Mouse (Mus musculus): ENCODE measurements at regions not wholly inside any gene's neighbourhood (a gene's known extent, or its start where the extent isn't known, plus 50 kb on each side); places are given as distances from the start of the nearest gene placed in this dataset.
A peak's percentile ranks its signal among the peaks of the same experiment; 100 is the strongest.

GRCm38 (mm10) chr8:107758637-107759036 lies 170.4 kb upstream of the Psmd7 start:
- Histone ChIP-seq H3K4me3 (replicated peaks; ENCODE audit: extremely low read depth, low read depth, low read length) (no peak overlapping the region), H3K4me1 (ENCODE audit: control insufficient read depth, insufficient read depth, low read length) (no peaks in the 10 kb centered on the region)
- TF ChIP-seq CTCF (IDR thresholded peaks at IDR 0.05; ENCODE audit: insufficient read depth, low read length), result 0 out of 2 replicates have a peak, but pooled peaks have one; percentile 5
- no peak for TF ChIP-seq POLR2A (IDR thresholded peaks at IDR 0.05; ENCODE audit: borderline replicate concordance, extremely low read depth, low read depth, low read length)
- 69% methylated on average over 1 of the region's 1 CpGs for WGBS
- no peak for DNase-seq

GRCm38 (mm10) chr8:107776906-107777305 lies 165.5 kb upstream of the Zfhx3 start:
- 29% methylated on average over 5 of the region's 5 CpGs for WGBS
- no peaks in the 10 kb centered on the region for H3K4me1 ChIP-seq (ENCODE audit: control insufficient read depth, insufficient read depth, low read length)
- DNase-seq, result no peak
- no peak overlapping the region for H3K4me3 ChIP-seq (replicated peaks; ENCODE audit: extremely low read depth, low read depth, low read length)
- TF ChIP-seq CTCF (IDR thresholded peaks at IDR 0.05; ENCODE audit: insufficient read depth, low read length) (no peak), POLR2A (IDR thresholded peaks at IDR 0.05; ENCODE audit: borderline replicate concordance, extremely low read depth, low read depth, low read length) (no peak)

GRCm38 (mm10) chr8:107785771-107786170 lies 156.7 kb upstream of the Zfhx3 start:
- WGBS, result 55% methylated on average over 5 of the region's 5 CpGs
- no peaks in the 10 kb centered on the region for H3K4me1 ChIP-seq (ENCODE audit: control insufficient read depth, insufficient read depth, low read length)
- no peak for DNase-seq
- no peak overlapping the region for H3K4me3 ChIP-seq (replicated peaks; ENCODE audit: extremely low read depth, low read depth, low read length)
- TF ChIP-seq CTCF (IDR thresholded peaks at IDR 0.05; ENCODE audit: insufficient read depth, low read length) (no peak), POLR2A (IDR thresholded peaks at IDR 0.05; ENCODE audit: borderline replicate concordance, extremely low read depth, low read depth, low read length) (no peak)

- WGBS, result 72% methylated on average over 3 of the region's 3 CpGs
- TF ChIP-seq CTCF (IDR thresholded peaks at IDR 0.05; ENCODE audit: insufficient read depth, low read length) (no peak), POLR2A (IDR thresholded peaks at IDR 0.05; ENCODE audit: borderline replicate concordance, extremely low read depth, low read depth, low read length) (no peak)
- no peak for DNase-seq
- Histone ChIP-seq H3K4me1 (ENCODE audit: control insufficient read depth, insufficient read depth, low read length) (no peaks in the 10 kb centered on the region), H3K4me3 (replicated peaks; ENCODE audit: extremely low read depth, low read depth, low read length) (no peak overlapping the region)
Measured at GRCm38 (mm10) chr8:107792286-107792685, 150.2 kb upstream of the Zfhx3 start.

- DNase-seq, result no peak
- WGBS, result 76% methylated on average over 14 of the region's 14 CpGs
- H3K4me3 ChIP-seq (replicated peaks; ENCODE audit: extremely low read depth, low read depth, low read length), result no peak overlapping the region
- TF ChIP-seq POLR2A (IDR thresholded peaks at IDR 0.05; ENCODE audit: borderline replicate concordance, extremely low read depth, low read depth, low read length) (no peak), CTCF (IDR thresholded peaks at IDR 0.05; ENCODE audit: insufficient read depth, low read length) (no peak)
- H3K4me1 ChIP-seq (ENCODE audit: control insufficient read depth, insufficient read depth, low read length), result no peaks in the 10 kb centered on the region
Measured at GRCm38 (mm10) chr8:107814931-107815330, 127.5 kb upstream of the Zfhx3 start.

GRCm38 (mm10) chr8:107815775-107816174 lies 126.7 kb upstream of the Zfhx3 start:
- Histone ChIP-seq H3K4me3 (replicated peaks; ENCODE audit: extremely low read depth, low read depth, low read length) (no peak overlapping the region), H3K4me1 (ENCODE audit: control insufficient read depth, insufficient read depth, low read length) (no peaks in the 10 kb centered on the region)
- DNase-seq, result no peak
- TF ChIP-seq POLR2A (IDR thresholded peaks at IDR 0.05; ENCODE audit: borderline replicate concordance, extremely low read depth, low read depth, low read length) (no peak), CTCF (IDR thresholded peaks at IDR 0.05; ENCODE audit: insufficient read depth, low read length) (peak; percentile 14; the same call in 1 of the 2 replicates)
- 12% methylated on average over 3 of the region's 3 CpGs for WGBS

GRCm38 (mm10) chr8:107817796-107818195 lies 124.6 kb upstream of the Zfhx3 start:
- H3K4me1 ChIP-seq (ENCODE audit: control insufficient read depth, insufficient read depth, low read length), result no peaks in the 10 kb centered on the region
- no peak for DNase-seq
- H3K4me3 ChIP-seq (replicated peaks; ENCODE audit: extremely low read depth, low read depth, low read length), result no peak overlapping the region
- 74% methylated on average over 9 of the region's 9 CpGs for WGBS
- no peak for TF ChIP-seq POLR2A (IDR thresholded peaks at IDR 0.05; ENCODE audit: borderline replicate concordance, extremely low read depth, low read depth, low read length)
- TF ChIP-seq CTCF (IDR thresholded peaks at IDR 0.05; ENCODE audit: insufficient read depth, low read length), result no peak

- WGBS, result 19% methylated on average over 8 of the region's 8 CpGs
Measured at GRCm38 (mm10) chr8:107820174-107820760, 122.2 kb upstream of the Zfhx3 start.

GRCm38 (mm10) chr8:107821522-107821921 lies 120.9 kb upstream of the Zfhx3 start:
- Histone ChIP-seq H3K4me3 (replicated peaks; ENCODE audit: extremely low read depth, low read depth, low read length) (no peak overlapping the region), H3K4me1 (ENCODE audit: control insufficient read depth, insufficient read depth, low read length) (no peaks in the 10 kb centered on the region)
- peak; percentile 28 for DNase-seq
- no peak for TF ChIP-seq CTCF (IDR thresholded peaks at IDR 0.05; ENCODE audit: insufficient read depth, low read length)
- 54% methylated on average over 6 of the region's 6 CpGs for WGBS

More at GRCm38 (mm10) chr8:107820174-107820760, 122.2 kb upstream of the Zfhx3 start:
- H3K4me1 ChIP-seq (ENCODE audit: control insufficient read depth, insufficient read depth, low read length), result no peaks in the 10 kb centered on the region
- no peak for TF ChIP-seq POLR2A (IDR thresholded peaks at IDR 0.05; ENCODE audit: borderline replicate concordance, extremely low read depth, low read depth, low read length)
- DNase-seq, result no peak
- no peak overlapping the region for H3K4me3 ChIP-seq (replicated peaks; ENCODE audit: extremely low read depth, low read depth, low read length)

GRCm38 (mm10) chr8:107824096-107824495 lies 118.3 kb upstream of the Zfhx3 start:
- Histone ChIP-seq H3K4me3 (replicated peaks; ENCODE audit: extremely low read depth, low read depth, low read length) (no peak overlapping the region), H3K4me1 (ENCODE audit: control insufficient read depth, insufficient read depth, low read length) (no peaks in the 10 kb centered on the region)
- 36% methylated on average over 7 of the region's 7 CpGs for WGBS
- DNase-seq, result no peak
- no peak for TF ChIP-seq CTCF (IDR thresholded peaks at IDR 0.05; ENCODE audit: insufficient read depth, low read length)
- TF ChIP-seq POLR2A (IDR thresholded peaks at IDR 0.05; ENCODE audit: borderline replicate concordance, extremely low read depth, low read depth, low read length), result no peak
